Mouse (Mus musculus) liver, adult 2 months (tissue): ENCODE results near the gene Fxr1.

Source experiments
- CTCF ChIP-seq: fragments of 200-500 bp; IDR thresholded peaks from 2 replicates; pipeline ENCODE4 v1.5.1; 2011; ENCODE audit warnings: low read depth, low read length, control low read depth
- POLR2A ChIP-seq: fragments of 200-500 bp; IDR thresholded peaks from 2 replicates; pipeline ENCODE4 v1.6.1; 2011; ENCODE audit warnings: low read length, control low read depth; ENCODE audit not compliant: insufficient read depth; ENCODE audit errors: extremely low read depth

- TF ChIP-seq POLR2A (no peak), CTCF (no peak)
Observed at GRCm38 (mm10) chr3:34106421-34106820, 86.7 kb downstream of the Fxr1 start.
